Mouse (Mus musculus) embryonic fibroblast, embryonic 13.5 days (primary cell): ENCODE results near the gene BC049715.
"Not testable (repeated sequence)": the region's sequence is repeated elsewhere in the genome, so short reads cannot be mapped to it uniquely, and the experiment has no call there.

Experiments used
- CTCF ChIP-seq: IDR thresholded peaks from 2 replicates; pipeline ENCODE4 v1.5.1; 2011; ENCODE audit warnings: mild to moderate bottlenecking, control low read depth, low read length, moderate library complexity, borderline replicate concordance; ENCODE audit not compliant: insufficient read depth
- POLR2A ChIP-seq: IDR thresholded peaks from 2 replicates; pipeline ENCODE4 v1.6.1; 2011; ENCODE audit warnings: low read depth, mild to moderate bottlenecking, control low read depth, low read length, moderate library complexity

- not testable (repeated sequence) for TF ChIP-seq POLR2A, CTCF
Measured at GRCm38 (mm10) chr6:136884766-136885165, 57.3 kb downstream of the BC049715 start.
